Mouse (Mus musculus) embryonic fibroblast, embryonic 13.5 days (primary cell): ENCODE results near the gene Hsp90aa1. TPM values are rescaled to one million over a fixed set of nuclear protein-coding genes. Genes with fewer than 3 reads are reported as not detected.
"Not testable (repeated sequence)": the region's sequence is repeated elsewhere in the genome, so short reads cannot be mapped to it uniquely, and the experiment has no call there.

Experiments used
- H3K27ac ChIP-seq: 2 replicates; pipeline ENCODE4 v1.5.1; 2012; ENCODE audit warnings: low read length, control low read depth, inconsistent platforms; ENCODE audit not compliant: insufficient read depth
- H3K4me1 ChIP-seq: 2 replicates; pipeline ENCODE4 v1.6.1; 2011; ENCODE audit warnings: low read length; ENCODE audit not compliant: control insufficient read depth, insufficient read depth
- H3K4me3 ChIP-seq: 2 replicates; pipeline ENCODE4 v1.5.1; 2011; ENCODE audit warnings: mild to moderate bottlenecking, control low read depth, low read length; ENCODE audit not compliant: insufficient read depth
- CTCF ChIP-seq: IDR thresholded peaks from 2 replicates; pipeline ENCODE4 v1.5.1; 2011; ENCODE audit warnings: mild to moderate bottlenecking, control low read depth, low read length, moderate library complexity, borderline replicate concordance; ENCODE audit not compliant: insufficient read depth
- POLR2A ChIP-seq: IDR thresholded peaks from 2 replicates; pipeline ENCODE4 v1.6.1; 2011; ENCODE audit warnings: low read depth, mild to moderate bottlenecking, control low read depth, low read length, moderate library complexity
- polyA plus RNA-seq: library from polyadenylated mRNA; stranded (reverse); fragments of >200 nt; gene quantifications from 2 replicates; pipeline ENCODE4 v1.2.4, GENCODE M21; 2011; ENCODE audit warnings: low read depth; ENCODE audit not compliant: missing spikeins, insufficient read length

Gene Hsp90aa1
- polyA plus RNA-seq, 1 experiment = 645 TPM

GRCm38 (mm10) chr12:110716004-110716403 lies 13.5 kb upstream of the Hsp90aa1 start:
- peaks cover 5% of the 10 kb centered on the region; the same call in 1 of the 2 replicates for H3K4me1 ChIP-seq
- H3K4me3 ChIP-seq = no peak overlapping the region
- H3K27ac ChIP-seq = no peak overlapping the region
- TF ChIP-seq POLR2A (no peak), CTCF (no peak)

- peaks cover 7% of the 10 kb centered on the region; the same call in 1 of the 2 replicates for H3K4me1 ChIP-seq
- no peak overlapping the region for H3K27ac ChIP-seq
- H3K4me3 ChIP-seq = no peak overlapping the region
- TF ChIP-seq CTCF (no peak), POLR2A (no peak)
Measured at GRCm38 (mm10) chr12:110714215-110714614, 11.7 kb upstream of the Hsp90aa1 start.

GRCm38 (mm10) chr12:110713784-110714183 lies 11.3 kb upstream of the Hsp90aa1 start:
- TF ChIP-seq CTCF = no peak
- TF ChIP-seq POLR2A = no peak
- H3K4me3 ChIP-seq = no peak overlapping the region

GRCm38 (mm10) chr12:110711270-110711669 lies 8.7 kb upstream of the Hsp90aa1 start:
- Histone ChIP-seq H3K4me3 (no peak overlapping the region), H3K4me1 (peaks cover 7% of the 10 kb centered on the region; the same call in 1 of the 2 replicates), H3K27ac (no peak overlapping the region)
- no peak for TF ChIP-seq CTCF
- TF ChIP-seq POLR2A = no peak

More at GRCm38 (mm10) chr12:110713784-110714183, 11.3 kb upstream of the Hsp90aa1 start:
- Histone ChIP-seq H3K27ac (no peak overlapping the region), H3K4me1 (peaks cover 7% of the 10 kb centered on the region; the same call in 1 of the 2 replicates)

GRCm38 (mm10) chr12:110707451-110707850 lies 4.9 kb upstream of the Hsp90aa1 start:
- H3K4me3 ChIP-seq = no peak overlapping the region
- TF ChIP-seq CTCF (no peak), POLR2A (no peak)
- peaks cover 13% of the 10 kb centered on the region for H3K4me1 ChIP-seq
- no peak overlapping the region for H3K27ac ChIP-seq

GRCm38 (mm10) chr12:110706337-110707231 lies 4.1 kb upstream of the Hsp90aa1 start:
- H3K27ac ChIP-seq = peak overlapping the region; percentile 28; the same call in 1 of the 2 replicates

GRCm38 (mm10) chr12:110705419-110705818 lies 2.9 kb upstream of the Hsp90aa1 start:
- H3K4me3 ChIP-seq, H3K27ac ChIP-seq: not testable (repeated sequence)
- peaks cover 17% of the 10 kb centered on the region for H3K4me1 ChIP-seq

More at GRCm38 (mm10) chr12:110706337-110707231, 4.1 kb upstream of the Hsp90aa1 start:
- peaks cover 21% of the 10 kb centered on the region for H3K4me1 ChIP-seq
- peak overlapping the region; percentile 5; the same call in 1 of the 2 replicates for H3K4me3 ChIP-seq
- 0 out of 2 replicates have a peak, but pooled peaks have one; percentile 18 for TF ChIP-seq POLR2A
- no peak for TF ChIP-seq CTCF

GRCm38 (mm10) chr12:110703682-110704081 lies 1.2 kb upstream of the Hsp90aa1 start:
- H3K4me3 ChIP-seq = no peak overlapping the region
- TF ChIP-seq POLR2A (no peak), CTCF (no peak)
- peaks cover 17% of the 10 kb centered on the region for H3K4me1 ChIP-seq
- peak overlapping the region; percentile 14; the same call in 1 of the 2 replicates for H3K27ac ChIP-seq

- Histone ChIP-seq H3K27ac (peak overlapping the region; percentile 14; the same call in 1 of the 2 replicates), H3K4me3 (no peak overlapping the region), H3K4me1 (peaks cover 17% of the 10 kb centered on the region)
- peak; percentile 75; the same call in 1 of the 2 replicates for TF ChIP-seq CTCF
- TF ChIP-seq POLR2A = no peak
Measured at GRCm38 (mm10) chr12:110703008-110703471, 512 bp upstream of the Hsp90aa1 start.

GRCm38 (mm10) chr12:110701363-110701762 lies 1.2 kb downstream of the Hsp90aa1 start:
- H3K4me3 ChIP-seq, H3K27ac ChIP-seq: not testable (repeated sequence)

More at GRCm38 (mm10) chr12:110701363-110701762, 1.2 kb downstream of the Hsp90aa1 start:
- peaks cover 17% of the 10 kb centered on the region for H3K4me1 ChIP-seq
